Mouse (Mus musculus) heart, postnatal 0 days (tissue): Measurements from ENCODE around the gene Phf19. TPM values are rescaled to one million over a fixed set of nuclear protein-coding genes. Genes with fewer than 3 reads are reported as not detected.
A peak's percentile ranks its signal among the peaks of the same experiment; 100 is the strongest.

Source experiments
- ATAC-seq: fragments of 200-750 bp; cut with Nextera tagmentation; 2 replicates; pipeline ENCODE4 v1.8.0; 2017; ENCODE audit warnings: low read depth, moderate number of reproducible peaks, moderate library complexity; ENCODE audit not compliant: insufficient read depth
- DNase-seq: peaks from one replicate; pipeline ENCODE4 v3.0.0-alpha.2; 2016; ENCODE audit warnings: low spot score
- H3K27ac ChIP-seq: fragments of 300-500 bp; sonication (generic); 2 replicates; pipeline ENCODE4 v1.5.1; 2014; ENCODE audit warnings: low read depth, mild to moderate bottlenecking
- H3K27me3 ChIP-seq: fragments of 300-500 bp; sonication (generic); 2 replicates; pipeline ENCODE4 v1.6.1; 2014; ENCODE audit warnings: low read length, mixed read lengths; ENCODE audit not compliant: control insufficient read depth, insufficient read depth
- H3K36me3 ChIP-seq: fragments of 300-500 bp; sonication (generic); replicated peaks from 2 replicates; pipeline ENCODE4 v1.6.1; 2014; ENCODE audit warnings: low read length, mixed read lengths; ENCODE audit not compliant: control insufficient read depth, insufficient read depth
- H3K4me1 ChIP-seq: fragments of 300-500 bp; sonication (generic); 2 replicates; pipeline ENCODE4 v1.6.1; 2014; ENCODE audit warnings: antibody characterized with exemption; ENCODE audit not compliant: control insufficient read depth, insufficient read depth
- H3K4me2 ChIP-seq: fragments of 300-500 bp; sonication (generic); 2 replicates; pipeline ENCODE4 v1.6.1; 2014; ENCODE audit warnings: low read depth, mild to moderate bottlenecking, low read length, moderate library complexity
- H3K4me3 ChIP-seq: fragments of 300-500 bp; sonication (generic); 2 replicates; pipeline ENCODE4 v1.5.1; 2014; ENCODE audit warnings: low read depth, low read length
- H3K9ac ChIP-seq: fragments of 300-500 bp; sonication (generic); replicated peaks from 2 replicates; pipeline ENCODE4 v1.6.1; 2014; ENCODE audit warnings: low read depth, low read length, mixed read lengths
- H3K9me3 ChIP-seq: fragments of 300-500 bp; sonication (generic); replicated peaks from 2 replicates; pipeline ENCODE4 v1.6.1; 2016; ENCODE audit warnings: low read length; ENCODE audit not compliant: control insufficient read depth
- CTCF ChIP-seq: IDR thresholded peaks from 2 replicates; pipeline ENCODE4 v1.5.1; 2016; ENCODE audit warnings: antibody characterized with exemption, control low read depth, low read depth
- EP300 ChIP-seq: IDR thresholded peaks from 2 replicates; pipeline ENCODE4 v1.6.1; 2016; ENCODE audit warnings: antibody characterized with exemption, low read depth
- WGBS: fragments of 180-500 bp; shearing (Covaris S2); extraction: QIAGEN DNeasy Blood & Tissue Kit; methylation state at CpG from one replicate; pipeline ENCODE4 v1.1.7; 2014; 5-methylcytosine and 5-hydroxymethylcytosine counted together
- polyA plus RNA-seq: library from polyadenylated mRNA; unstranded; fragments of >200 nt; fragmentation: Nextera tagmentation; extraction: Ambion mirVana; gene quantifications from 2 replicates; pipeline ENCODE4 v1.2.1, GENCODE M21; 2015
- total RNA-seq: library from RNA; depleted of rRNA; stranded (reverse); fragments of >200 nt; gene quantifications from 2 replicates; pipeline ENCODE4 v1.2.3, GENCODE M21; 2014; ENCODE audit warnings: low replicate concordance

The Phf19 gene
- total and polyA plus RNA-seq, 2 experiments from 2014 or later: 1.0 to 2.4 TPM

DNA sequence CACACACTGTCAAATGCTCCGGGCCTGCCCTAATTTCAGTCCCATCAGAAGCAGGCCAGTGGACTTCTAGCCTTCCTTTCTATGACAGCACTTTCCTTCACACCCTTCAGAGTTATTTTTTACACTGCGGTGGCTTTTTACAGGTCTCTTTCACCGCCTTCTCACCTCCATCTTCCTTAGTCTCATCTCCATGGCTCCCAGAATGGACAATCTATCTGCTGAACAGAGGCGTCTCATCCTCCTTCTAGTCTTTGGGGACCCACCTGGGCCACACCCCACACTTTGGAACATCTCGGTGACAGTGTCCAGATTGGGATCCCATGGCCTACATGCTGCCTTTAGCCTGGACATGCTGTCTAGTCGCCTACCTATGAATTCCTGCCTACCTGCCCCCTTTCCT lies 47.1 kb upstream of the Phf19 start:
- DNase-seq (no peak), ATAC-seq (no peak)
- Histone ChIP-seq H3K27ac (no peak overlapping the region), H3K27me3 (0 out of 2 replicates have a peak, but pooled peaks cover 3% of the 10 kb centered on the region), H3K9ac (0 out of 2 replicates have a peak overlapping the region, but pooled peaks have one; percentile 11), H3K4me1 (peaks cover 8% of the 10 kb centered on the region), H3K36me3 (no peaks in the 10 kb centered on the region), H3K4me3 (peak overlapping the region; percentile 33), H3K9me3 (no peaks in the 10 kb centered on the region), H3K4me2 (peak overlapping the region; percentile 63)
- TF ChIP-seq EP300 (no peak), CTCF (no peak)
- WGBS: 55% methylated on average over 6 of the region's 6 CpGs

DNA sequence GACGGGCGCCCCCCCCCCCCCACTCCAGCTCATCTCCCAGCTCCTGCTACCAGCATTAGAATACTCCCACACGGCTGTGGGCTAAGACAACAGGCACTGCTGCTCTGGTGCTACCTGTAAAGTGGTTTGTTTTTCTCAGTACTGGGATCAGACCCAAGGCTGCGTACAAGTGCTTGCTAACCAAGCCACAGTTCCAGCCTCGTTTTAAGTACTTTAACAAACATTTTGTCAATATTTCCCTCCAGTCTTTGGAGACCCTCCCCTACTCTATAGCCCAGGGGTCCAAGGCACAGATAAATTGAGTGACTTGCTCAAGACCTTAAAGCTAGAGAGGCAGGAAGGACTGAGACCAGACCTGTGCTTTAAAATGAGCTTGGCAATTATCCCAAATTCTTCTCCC lies 46.6 kb upstream of the Phf19 start:
- Histone ChIP-seq H3K27ac (no peak overlapping the region), H3K27me3 (0 out of 2 replicates have a peak, but pooled peaks cover 3% of the 10 kb centered on the region), H3K9me3 (no peaks in the 10 kb centered on the region), H3K9ac (no peak overlapping the region), H3K4me1 (peaks cover 8% of the 10 kb centered on the region), H3K4me2 (no peak overlapping the region), H3K4me3 (no peak overlapping the region), H3K36me3 (no peaks in the 10 kb centered on the region)
- TF ChIP-seq EP300 (no peak), CTCF (no peak)
- 76% methylated on average over 5 of the region's 5 CpGs for WGBS
- ATAC-seq (no peak), DNase-seq (no peak)

DNA sequence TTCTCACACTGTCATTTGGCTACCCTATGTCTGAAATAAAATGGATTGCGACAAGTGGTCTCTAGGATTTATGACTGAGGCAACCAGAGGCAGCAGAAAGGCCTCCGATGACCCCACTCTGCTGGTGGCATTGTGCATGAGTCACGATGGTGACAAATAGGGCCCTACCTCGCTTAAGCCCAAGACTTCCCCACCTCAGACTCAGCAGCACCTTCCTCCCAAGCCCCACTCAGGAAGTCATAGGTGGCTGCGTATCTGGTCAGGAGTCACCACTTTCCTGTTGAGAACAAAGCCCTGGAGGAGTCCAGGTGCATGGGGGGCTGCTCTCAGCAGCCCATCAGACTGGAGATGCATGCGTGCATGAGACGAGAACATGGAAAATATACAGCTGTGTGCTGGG lies 44.8 kb upstream of the Phf19 start:
- H3K9ac ChIP-seq: no peak overlapping the region
- H3K4me1 ChIP-seq: peaks cover 8% of the 10 kb centered on the region
- no peak overlapping the region for H3K27ac ChIP-seq
- DNase-seq (no peak), ATAC-seq (no peak)
- H3K4me2 ChIP-seq: no peak overlapping the region
- 77% methylated on average over 7 of the region's 7 CpGs for WGBS
- H3K27me3 ChIP-seq: 0 out of 2 replicates have a peak, but pooled peaks cover 3% of the 10 kb centered on the region
- no peak overlapping the region for H3K4me3 ChIP-seq
- H3K36me3 ChIP-seq: no peaks in the 10 kb centered on the region
- no peak for TF ChIP-seq EP300
- no peak for TF ChIP-seq CTCF
- no peaks in the 10 kb centered on the region for H3K9me3 ChIP-seq

- no peaks in the 10 kb centered on the region for H3K36me3 ChIP-seq
These were observed 44.2 kb upstream of the Phf19 start for GRCm38 (mm10) chr2:34958036-34958435.

DNA sequence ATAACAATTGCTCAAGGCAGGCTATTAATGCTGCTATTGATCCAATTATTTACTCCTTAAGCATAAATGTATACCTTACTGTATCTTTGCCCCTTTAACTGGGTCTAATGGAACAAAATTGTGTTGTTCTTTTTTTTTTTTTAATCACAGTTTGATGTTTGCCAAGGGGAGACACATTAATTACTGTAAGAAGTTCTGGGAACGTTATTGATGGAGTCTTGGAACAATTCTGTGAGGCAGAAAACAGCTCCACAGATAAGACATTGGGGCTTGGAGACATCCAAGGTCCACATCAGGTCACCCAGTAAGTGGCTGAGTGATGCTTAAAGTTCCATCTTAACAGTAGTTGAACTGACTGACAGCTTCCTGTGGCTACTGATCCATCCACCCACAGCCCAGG lies 43.6 kb upstream of the Phf19 start:
- no peak overlapping the region for H3K27ac ChIP-seq
- TF ChIP-seq CTCF (no peak), EP300 (no peak)
- no peak for ATAC-seq
- H3K4me2 ChIP-seq: no peak overlapping the region
- H3K36me3 ChIP-seq: no peaks in the 10 kb centered on the region
- DNase-seq: no peak
- no peak overlapping the region for H3K4me3 ChIP-seq
- H3K9ac ChIP-seq: no peak overlapping the region
- H3K9me3 ChIP-seq: no peaks in the 10 kb centered on the region
- WGBS: 65% methylated on average over 1 of the region's 1 CpGs
- H3K27me3 ChIP-seq: 0 out of 2 replicates have a peak, but pooled peaks cover 3% of the 10 kb centered on the region
- peaks cover 8% of the 10 kb centered on the region for H3K4me1 ChIP-seq

More at GRCm38 (mm10) chr2:34958036-34958435, 44.2 kb upstream of the Phf19 start:
- Histone ChIP-seq H3K4me2 (no peak overlapping the region), H3K9ac (no peak overlapping the region), H3K9me3 (no peaks in the 10 kb centered on the region), H3K27me3 (0 out of 2 replicates have a peak, but pooled peaks cover 3% of the 10 kb centered on the region), H3K4me3 (no peak overlapping the region), H3K4me1 (peaks cover 8% of the 10 kb centered on the region), H3K27ac (no peak overlapping the region)
- TF ChIP-seq EP300 (no peak), CTCF (no peak)
- 63% methylated on average over 7 of the region's 7 CpGs for WGBS
- no peak for ATAC-seq
- DNase-seq: no peak

DNA sequence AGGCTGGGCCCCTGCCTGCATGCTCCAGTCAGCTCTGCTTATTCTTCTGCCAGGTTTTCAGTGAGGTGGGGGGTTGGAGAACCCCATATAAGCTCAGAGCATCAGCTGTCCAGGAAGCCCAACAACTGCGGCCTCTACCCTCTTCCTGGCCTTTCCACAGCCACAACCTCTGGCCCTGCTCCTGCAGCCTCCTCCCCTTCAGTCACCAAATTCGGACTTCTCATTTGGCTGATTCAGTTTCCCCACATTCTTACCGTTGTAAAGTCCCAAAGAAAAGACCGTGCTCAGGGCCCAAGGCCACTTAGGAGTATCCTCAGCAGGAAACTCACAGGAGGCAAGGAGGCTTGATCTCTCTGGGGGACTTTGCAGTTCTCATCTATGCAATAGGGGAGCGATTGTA lies 43.1 kb upstream of the Phf19 start:
- WGBS: 56% methylated on average over 5 of the region's 5 CpGs
- H3K4me2 ChIP-seq: no peak overlapping the region
- no peak overlapping the region for H3K27ac ChIP-seq

More for the DNA sequence above, 43.1 kb upstream of the Phf19 start:
- H3K9me3 ChIP-seq: no peaks in the 10 kb centered on the region
- no peaks in the 10 kb centered on the region for H3K36me3 ChIP-seq
- H3K4me3 ChIP-seq: no peak overlapping the region
- ATAC-seq (no peak), DNase-seq (no peak)
- no peak overlapping the region for H3K9ac ChIP-seq
- H3K4me1 ChIP-seq: peaks cover 8% of the 10 kb centered on the region
- 0 out of 2 replicates have a peak, but pooled peaks cover 3% of the 10 kb centered on the region for H3K27me3 ChIP-seq
- TF ChIP-seq EP300: no peak
- TF ChIP-seq CTCF: no peak
